Mouse (Mus musculus) kidney, adult 2 months (tissue): Measurements from ENCODE around the gene Ptprm. TPM values are rescaled to one million over a fixed set of nuclear protein-coding genes. Genes with fewer than 3 reads are reported as not detected.
A peak's percentile ranks its signal among the peaks of the same experiment; 100 is the strongest.

Experiments used
- DNase-seq: peaks from one replicate; pipeline ENCODE4 v3.0.0; 2021
- H3K27ac ChIP-seq: fragments of 200-500 bp; 2 replicates; pipeline ENCODE4 v1.5.1; 2012; ENCODE audit warnings: low read depth, low read length, control low read depth, inconsistent platforms; ENCODE audit not compliant: insufficient read depth
- H3K27me3 ChIP-seq: fragments of 200-500 bp; replicated peaks from 2 replicates; pipeline ENCODE4 v1.6.1; 2012; ENCODE audit warnings: mild to moderate bottlenecking, moderate library complexity, low read length, inconsistent platforms; ENCODE audit not compliant: control insufficient read depth, insufficient read depth
- H3K36me3 ChIP-seq: fragments of 200-500 bp; 2 replicates; pipeline ENCODE4 v1.6.1; 2012; ENCODE audit warnings: mild to moderate bottlenecking, moderate library complexity, low read length, inconsistent platforms; ENCODE audit not compliant: control insufficient read depth, insufficient read depth
- H3K4me1 ChIP-seq: fragments of 200-500 bp; 2 replicates; pipeline ENCODE4 v1.6.1; 2011; ENCODE audit warnings: low read length; ENCODE audit not compliant: control insufficient read depth, insufficient read depth
- H3K4me3 ChIP-seq: fragments of 200-500 bp; 2 replicates; pipeline ENCODE4 v1.5.1; 2011; ENCODE audit warnings: mild to moderate bottlenecking, low read depth, low read length, control low read depth; ENCODE audit not compliant: insufficient read depth
- CTCF ChIP-seq: fragments of 200-500 bp; conservative IDR thresholded peaks from 2 replicates; pipeline ENCODE4 v1.5.1; 2011; ENCODE audit warnings: low read depth, mild to moderate bottlenecking, control low read depth, low read length, moderate library complexity, mixed read lengths; ENCODE audit not compliant: insufficient read depth, insufficient read length
- POLR2A ChIP-seq: fragments of 200-500 bp; IDR thresholded peaks from one replicate; pipeline ENCODE4 v1.6.1; 2011; ENCODE audit warnings: low read depth, low read length, control low read depth
- WGBS: fragments of 180-500 bp; shearing (Covaris S2); methylation state at CpG from one replicate; pipeline ENCODE4 v1.1.7; 2018; 5-methylcytosine and 5-hydroxymethylcytosine counted together
- polyA plus RNA-seq: library from polyadenylated mRNA; depleted of rRNA; stranded (reverse); fragments of >200 nt; gene quantifications from 2 replicates; pipeline ENCODE4 v1.2.3, GENCODE M21; 2012

Gene Ptprm
- polyA plus RNA-seq, 1 experiment, result 9.6 TPM

- TF ChIP-seq POLR2A (no peak), CTCF (no peak)
- H3K27me3 ChIP-seq, result no peaks in the 10 kb centered on the region
- H3K27ac ChIP-seq, result no peak overlapping the region
- DNase-seq, result no peak
- no peaks in the 10 kb centered on the region for H3K4me1 ChIP-seq
- no peak overlapping the region for H3K4me3 ChIP-seq
- 93% methylated on average over 8 of the region's 8 CpGs for WGBS
- no peaks in the 10 kb centered on the region for H3K36me3 ChIP-seq
Measured at GRCm38 (mm10) chr17:66751746-66752145, 602.5 kb downstream of the Ptprm start.

DNA sequence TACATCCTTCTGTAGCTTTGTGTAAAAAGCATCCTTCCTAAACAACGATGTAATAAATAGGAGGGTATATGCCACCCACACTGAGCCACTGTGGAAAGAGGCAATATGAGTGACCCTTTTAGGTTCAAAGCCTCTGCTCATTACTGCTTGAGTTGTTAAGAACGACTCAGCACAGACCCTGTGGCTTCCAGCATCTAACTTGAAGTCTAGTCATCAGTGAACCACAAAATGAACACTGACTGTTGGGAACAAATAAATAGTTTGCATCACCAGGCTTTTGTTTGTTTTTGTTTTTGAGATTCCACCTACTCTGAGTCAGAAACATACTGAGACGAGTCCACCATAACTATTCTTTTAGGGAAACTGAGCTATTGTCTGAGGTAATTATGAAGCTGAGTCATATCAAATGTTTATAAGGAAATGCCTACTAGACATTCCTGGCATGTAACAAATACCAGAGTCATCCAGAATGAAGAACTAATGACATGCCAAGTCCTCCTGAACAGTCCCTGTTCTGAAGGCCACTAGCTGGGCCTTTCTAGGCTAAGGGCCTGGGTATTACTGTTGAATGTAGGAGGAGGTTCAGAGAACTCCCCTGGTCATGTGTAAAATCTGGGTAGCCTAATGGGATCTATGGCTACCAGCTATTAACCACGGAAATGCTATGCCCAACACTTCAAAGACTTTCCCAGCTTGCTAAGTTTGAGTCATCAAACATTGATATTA, 603.6 kb downstream of the Ptprm start:
- Histone ChIP-seq H3K36me3 (no peaks in the 10 kb centered on the region), H3K27ac (no peak overlapping the region), H3K27me3 (no peaks in the 10 kb centered on the region), H3K4me3 (no peak overlapping the region), H3K4me1 (no peaks in the 10 kb centered on the region)
- DNase-seq, result no peak
- 68% methylated on average over 4 of the region's 4 CpGs for WGBS
- TF ChIP-seq POLR2A (no peak), CTCF (no peak)

DNA sequence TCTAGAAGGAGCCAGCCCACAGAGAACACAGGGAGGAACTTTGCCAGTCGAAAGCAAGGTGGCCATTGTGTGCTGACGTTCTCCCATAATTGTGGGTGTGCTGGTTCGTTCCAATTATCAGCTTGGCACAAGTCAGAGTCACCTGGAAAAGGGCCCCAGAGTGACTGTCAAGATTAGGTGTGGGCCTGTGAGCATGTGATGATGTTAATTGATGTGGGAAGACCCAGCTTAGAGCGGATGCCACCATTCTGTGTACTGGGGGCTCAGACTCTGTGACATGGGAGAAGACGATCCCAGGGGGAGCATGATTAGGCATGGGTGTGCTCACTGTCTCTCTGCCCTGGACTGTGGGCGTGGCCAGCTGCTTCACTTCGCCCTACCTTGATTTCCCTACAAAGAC, 604.3 kb downstream of the Ptprm start:
- no peak for DNase-seq
- 92% methylated on average over 7 of the region's 7 CpGs for WGBS
- Histone ChIP-seq H3K4me3 (no peak overlapping the region), H3K27ac (no peak overlapping the region), H3K27me3 (no peaks in the 10 kb centered on the region), H3K36me3 (no peaks in the 10 kb centered on the region), H3K4me1 (no peaks in the 10 kb centered on the region)
- TF ChIP-seq CTCF (no peak), POLR2A (no peak)

DNA sequence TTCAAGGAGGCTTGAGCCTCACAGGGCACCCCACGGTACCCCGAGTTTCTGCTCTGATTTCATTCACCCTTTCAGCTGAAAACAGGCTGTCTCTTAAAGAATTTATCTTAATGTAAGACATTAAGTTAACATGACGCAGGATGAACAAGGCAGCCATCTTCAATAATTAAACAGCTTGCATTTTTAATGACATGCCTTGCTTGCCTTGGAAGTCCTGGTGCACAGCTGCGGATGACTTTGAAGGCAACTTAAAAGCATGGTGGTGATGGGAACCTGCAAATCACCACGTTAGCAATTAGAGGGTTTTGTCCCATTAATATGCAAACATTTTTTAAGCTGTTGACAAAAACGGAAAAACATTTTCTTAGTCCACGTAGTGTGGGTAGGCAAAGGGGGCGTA, 607.8 kb downstream of the Ptprm start:
- 86% methylated on average over 8 of the region's 8 CpGs for WGBS

GRCm38 (mm10) chr17:66743321-66743720, 610.9 kb downstream of the Ptprm start:
- DNase-seq, result no peak
- Histone ChIP-seq H3K4me3 (no peak overlapping the region), H3K27ac (no peak overlapping the region), H3K27me3 (no peaks in the 10 kb centered on the region), H3K36me3 (no peaks in the 10 kb centered on the region), H3K4me1 (no peaks in the 10 kb centered on the region)
- WGBS, result 65% methylated on average over 7 of the region's 7 CpGs
- no peak for TF ChIP-seq CTCF

More for the DNA sequence above, 607.8 kb downstream of the Ptprm start:
- Histone ChIP-seq H3K4me1 (no peaks in the 10 kb centered on the region), H3K4me3 (no peak overlapping the region), H3K27me3 (no peaks in the 10 kb centered on the region), H3K36me3 (no peaks in the 10 kb centered on the region), H3K27ac (no peak overlapping the region)
- no peak for DNase-seq
- TF ChIP-seq CTCF (no peak), POLR2A (no peak)

- 61% methylated on average over 8 of the region's 8 CpGs for WGBS
Measured at GRCm38 (mm10) chr17:66738779-66739345, 615.4 kb downstream of the Ptprm start.

GRCm38 (mm10) chr17:66738331-66738730, 615.9 kb downstream of the Ptprm start:
- Histone ChIP-seq H3K4me3 (no peak overlapping the region), H3K27ac (no peak overlapping the region), H3K27me3 (no peaks in the 10 kb centered on the region), H3K4me1 (no peaks in the 10 kb centered on the region), H3K36me3 (no peaks in the 10 kb centered on the region)
- no peak for TF ChIP-seq CTCF
- no peak for TF ChIP-seq POLR2A
- 72% methylated on average over 6 of the region's 6 CpGs for WGBS
- no peak for DNase-seq

More at GRCm38 (mm10) chr17:66738779-66739345, 615.4 kb downstream of the Ptprm start:
- Histone ChIP-seq H3K4me1 (no peaks in the 10 kb centered on the region), H3K27ac (no peak overlapping the region), H3K36me3 (no peaks in the 10 kb centered on the region), H3K4me3 (no peak overlapping the region), H3K27me3 (no peaks in the 10 kb centered on the region)
- TF ChIP-seq POLR2A (no peak), CTCF (no peak)
- no peak for DNase-seq

- no peak overlapping the region for H3K4me3 ChIP-seq
- H3K36me3 ChIP-seq, result no peaks in the 10 kb centered on the region
- 66% methylated on average over 6 of the region's 6 CpGs for WGBS
- no peak overlapping the region for H3K27ac ChIP-seq
- no peaks in the 10 kb centered on the region for H3K4me1 ChIP-seq
- peak; percentile 9 for DNase-seq
- H3K27me3 ChIP-seq, result no peaks in the 10 kb centered on the region
- TF ChIP-seq POLR2A (no peak), CTCF (no peak)
Measured at GRCm38 (mm10) chr17:66736450-66736849, 617.8 kb downstream of the Ptprm start.
